Mouse (Mus musculus): ENCODE data around the gene Bach1. TPM values are rescaled to one million over a fixed set of nuclear protein-coding genes. Genes with fewer than 3 reads are reported as not detected.

Gene Bach1
- polyA plus RNA-seq, 2 experiments: 13.3 to 16.1 TPM

DNA sequence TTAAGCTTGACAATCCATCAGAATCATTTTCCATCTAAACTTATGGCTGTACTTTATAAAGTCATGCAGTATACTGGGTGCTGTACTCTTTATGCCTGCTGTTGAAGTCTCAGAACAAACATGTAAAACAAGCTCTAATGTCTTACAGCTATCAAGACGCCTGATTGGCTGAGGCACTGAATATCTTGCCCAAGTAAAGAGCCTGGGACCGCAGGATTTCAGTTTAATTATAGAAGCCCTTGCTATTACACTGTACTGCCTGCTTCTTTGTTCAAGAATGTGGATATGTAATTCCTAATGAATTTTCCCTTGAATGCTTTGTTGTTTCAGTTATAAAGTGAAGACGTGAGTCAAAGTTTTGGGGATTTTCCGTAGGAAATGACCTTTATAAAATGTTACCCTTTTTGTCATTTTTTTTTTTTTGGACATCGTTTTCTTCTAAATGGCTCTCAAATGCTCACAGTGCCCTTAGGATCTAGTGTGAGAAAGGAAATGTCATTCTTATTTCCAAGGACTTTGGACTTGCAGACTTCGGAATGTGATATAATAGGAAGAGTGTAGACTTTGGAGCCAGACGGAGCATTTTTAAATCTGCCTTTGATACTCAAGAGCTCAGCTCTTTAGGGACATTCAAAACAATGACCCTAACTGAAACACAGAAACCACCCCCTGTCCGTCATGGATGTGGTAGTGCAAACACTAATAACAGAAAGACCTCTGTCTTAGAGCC lies 28.5 kb upstream of the Bach1 start:
- 79% methylated on average over 8 of the region's 8 CpGs for WGBS
- H3K36me3 ChIP-seq (ENCODE audit: control insufficient read depth, insufficient read depth, low read length): no peaks in the 10 kb centered on the region
- ATAC-seq (ENCODE audit: low FRiP score, low read depth) (no peak), DNase-seq (ENCODE audit: low spot score) (no peak)
- no peak overlapping the region for H3K9ac ChIP-seq (ENCODE audit: low read depth, low read length, severe bottlenecking)
- H3K9me3 ChIP-seq (ENCODE audit: control insufficient read depth, low read length): no peaks in the 10 kb centered on the region
- no peak overlapping the region for H3K27ac ChIP-seq (replicated peaks; ENCODE audit: low read depth, low read length)
- no peaks in the 10 kb centered on the region for H3K27me3 ChIP-seq (ENCODE audit: control insufficient read depth, insufficient read depth, low read length)
- no peak overlapping the region for H3K4me2 ChIP-seq (replicated peaks; ENCODE audit: low read depth, low read length, severe bottlenecking)
- H3K4me3 ChIP-seq (replicated peaks; ENCODE audit: low read length): no peak overlapping the region
- TF ChIP-seq POLR2A (IDR thresholded peaks at IDR 0.05; ENCODE audit: borderline replicate concordance, extremely low read depth, insufficient read depth, insufficient read length): no peak
- H3K4me1 ChIP-seq (ENCODE audit: control insufficient read depth, insufficient read depth, low read length): no peaks in the 10 kb centered on the region

DNA sequence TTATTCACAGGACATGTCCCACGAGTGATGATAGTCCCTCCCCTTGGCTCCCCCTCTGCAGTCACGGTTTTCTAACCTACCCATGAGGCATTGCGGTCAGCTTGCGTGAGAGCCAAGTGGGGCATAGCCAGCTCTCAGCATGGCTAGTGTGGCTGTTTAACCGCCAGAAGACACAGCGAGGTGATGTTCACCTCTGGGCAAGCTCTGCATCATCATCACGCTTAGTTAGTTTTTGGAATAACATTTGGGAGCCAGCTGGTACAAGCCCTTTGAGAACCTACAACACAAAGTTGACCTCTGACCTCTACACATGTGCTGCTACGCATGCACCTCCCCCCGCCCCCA lies 28.0 kb upstream of the Bach1 start:
- H3K4me2 ChIP-seq (replicated peaks; ENCODE audit: low read depth, low read length, severe bottlenecking): no peak overlapping the region
- no peak overlapping the region for H3K4me3 ChIP-seq (replicated peaks; ENCODE audit: low read length)
- H3K9ac ChIP-seq (ENCODE audit: low read depth, low read length, severe bottlenecking): no peak overlapping the region
- H3K27ac ChIP-seq (replicated peaks; ENCODE audit: low read depth, low read length): no peak overlapping the region
- no peak for TF ChIP-seq POLR2A (IDR thresholded peaks at IDR 0.05; ENCODE audit: borderline replicate concordance, extremely low read depth, insufficient read depth, insufficient read length)
- no peak for ATAC-seq (ENCODE audit: low FRiP score, low read depth)
- H3K36me3 ChIP-seq (ENCODE audit: control insufficient read depth, insufficient read depth, low read length): no peaks in the 10 kb centered on the region
- 87% methylated on average over 9 of the region's 9 CpGs for WGBS
- H3K9me3 ChIP-seq (ENCODE audit: control insufficient read depth, low read length): no peaks in the 10 kb centered on the region
- no peaks in the 10 kb centered on the region for H3K27me3 ChIP-seq (ENCODE audit: control insufficient read depth, insufficient read depth, low read length)
- no peaks in the 10 kb centered on the region for H3K4me1 ChIP-seq (ENCODE audit: control insufficient read depth, insufficient read depth, low read length)
- no peak for DNase-seq (ENCODE audit: low spot score)

DNA sequence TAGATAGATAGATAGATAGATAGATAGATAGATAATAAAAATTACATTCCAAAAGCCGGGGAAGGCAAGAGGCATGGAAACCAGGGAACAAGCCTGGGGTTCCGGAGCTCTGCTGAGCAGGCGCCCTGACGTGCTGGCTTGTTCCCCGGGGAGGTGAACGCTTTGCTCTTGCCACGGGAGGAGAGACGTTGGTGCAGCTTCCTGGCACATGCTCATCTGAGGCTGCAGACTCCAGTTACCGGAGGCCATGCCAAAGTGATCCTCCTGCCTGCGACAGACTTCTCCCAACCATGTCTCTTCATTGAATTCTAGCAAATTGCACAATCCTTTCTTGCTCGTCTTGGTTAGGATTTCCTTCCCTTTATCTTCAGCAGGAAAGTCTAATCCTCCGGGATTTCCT lies 27.4 kb upstream of the Bach1 start:
- 82% methylated on average over 12 of the region's 12 CpGs for WGBS
- no peak for DNase-seq (ENCODE audit: low spot score)
- Histone ChIP-seq H3K9ac (ENCODE audit: low read depth, low read length, severe bottlenecking) (no peak overlapping the region), H3K27ac (replicated peaks; ENCODE audit: low read depth, low read length) (no peak overlapping the region), H3K4me3 (replicated peaks; ENCODE audit: low read length) (no peak overlapping the region), H3K9me3 (ENCODE audit: control insufficient read depth, low read length) (no peaks in the 10 kb centered on the region), H3K4me2 (replicated peaks; ENCODE audit: low read depth, low read length, severe bottlenecking) (no peak overlapping the region), H3K4me1 (ENCODE audit: control insufficient read depth, insufficient read depth, low read length) (no peaks in the 10 kb centered on the region), H3K27me3 (ENCODE audit: control insufficient read depth, insufficient read depth, low read length) (no peaks in the 10 kb centered on the region), H3K36me3 (ENCODE audit: control insufficient read depth, insufficient read depth, low read length) (no peaks in the 10 kb centered on the region)
- no peak for ATAC-seq (ENCODE audit: low FRiP score, low read depth)
- TF ChIP-seq POLR2A (IDR thresholded peaks at IDR 0.05; ENCODE audit: borderline replicate concordance, extremely low read depth, insufficient read depth, insufficient read length): no peak

DNA sequence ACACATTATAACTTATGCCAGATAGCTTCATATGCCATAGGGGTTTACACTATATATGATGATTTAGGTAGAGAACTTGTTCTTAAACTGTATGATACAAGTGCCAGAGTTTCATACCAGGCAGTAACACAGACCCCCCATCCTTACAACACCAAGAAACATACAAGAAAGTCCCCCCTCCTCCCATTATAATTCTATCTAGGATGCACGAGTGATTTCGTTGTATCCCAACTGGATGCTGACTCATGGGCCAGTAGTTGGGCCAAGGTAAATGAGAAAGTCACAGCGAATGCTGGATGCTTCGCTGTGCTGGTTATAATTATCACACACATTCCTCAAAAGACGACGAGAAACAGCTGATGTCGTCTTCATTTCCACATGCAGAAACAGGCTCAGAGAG lies 25.6 kb upstream of the Bach1 start:
- H3K4me2 ChIP-seq (replicated peaks; ENCODE audit: low read depth, low read length, severe bottlenecking): no peak overlapping the region
- H3K9me3 ChIP-seq (ENCODE audit: control insufficient read depth, low read length): no peaks in the 10 kb centered on the region
- H3K4me1 ChIP-seq (ENCODE audit: control insufficient read depth, insufficient read depth, low read length): no peaks in the 10 kb centered on the region
- H3K36me3 ChIP-seq (ENCODE audit: control insufficient read depth, insufficient read depth, low read length): no peaks in the 10 kb centered on the region
- H3K4me3 ChIP-seq (replicated peaks; ENCODE audit: low read length): no peak overlapping the region
- H3K27me3 ChIP-seq (ENCODE audit: control insufficient read depth, insufficient read depth, low read length): no peaks in the 10 kb centered on the region
- DNase-seq (ENCODE audit: low spot score) (no peak), ATAC-seq (ENCODE audit: low FRiP score, low read depth) (no peak)
- H3K9ac ChIP-seq (ENCODE audit: low read depth, low read length, severe bottlenecking): no peak overlapping the region
- 67% methylated on average over 7 of the region's 7 CpGs for WGBS
- TF ChIP-seq POLR2A (IDR thresholded peaks at IDR 0.05; ENCODE audit: borderline replicate concordance, extremely low read depth, insufficient read depth, insufficient read length): no peak
- no peak overlapping the region for H3K27ac ChIP-seq (replicated peaks; ENCODE audit: low read depth, low read length)

DNA sequence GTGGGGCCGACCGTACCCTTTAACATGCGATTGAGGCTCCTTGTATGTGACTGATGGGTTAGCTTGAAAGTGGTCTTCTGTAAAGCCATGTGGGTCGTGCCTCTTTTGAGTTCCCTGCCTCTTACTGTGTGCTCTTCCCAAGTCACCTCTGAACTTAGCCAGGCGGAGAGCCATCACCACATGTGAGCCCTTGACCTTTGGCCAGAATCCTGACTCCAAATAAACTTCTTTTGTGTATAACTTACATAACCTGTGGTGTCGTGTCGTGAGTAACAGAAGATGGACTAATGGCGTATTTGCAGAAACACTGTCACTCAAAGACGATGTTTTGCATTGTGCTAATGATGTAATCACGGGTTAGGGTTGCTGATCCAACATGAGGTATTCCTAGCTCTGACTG lies 22.6 kb upstream of the Bach1 start:
- DNase-seq (ENCODE audit: low spot score): no peak
- H3K36me3 ChIP-seq (ENCODE audit: control insufficient read depth, insufficient read depth, low read length): no peaks in the 10 kb centered on the region
- no peak overlapping the region for H3K4me2 ChIP-seq (replicated peaks; ENCODE audit: low read depth, low read length, severe bottlenecking)
- no peaks in the 10 kb centered on the region for H3K27me3 ChIP-seq (ENCODE audit: control insufficient read depth, insufficient read depth, low read length)
- H3K4me1 ChIP-seq (ENCODE audit: control insufficient read depth, insufficient read depth, low read length): no peaks in the 10 kb centered on the region
- H3K9me3 ChIP-seq (ENCODE audit: control insufficient read depth, low read length): no peaks in the 10 kb centered on the region
- no peak for TF ChIP-seq POLR2A (IDR thresholded peaks at IDR 0.05; ENCODE audit: borderline replicate concordance, extremely low read depth, insufficient read depth, insufficient read length)
- no peak overlapping the region for H3K4me3 ChIP-seq (replicated peaks; ENCODE audit: low read length)
- no peak for ATAC-seq (ENCODE audit: low FRiP score, low read depth)
- H3K9ac ChIP-seq (ENCODE audit: low read depth, low read length, severe bottlenecking): no peak overlapping the region
- H3K27ac ChIP-seq (replicated peaks; ENCODE audit: low read depth, low read length): no peak overlapping the region
- 79% methylated on average over 10 of the region's 10 CpGs for WGBS

DNA sequence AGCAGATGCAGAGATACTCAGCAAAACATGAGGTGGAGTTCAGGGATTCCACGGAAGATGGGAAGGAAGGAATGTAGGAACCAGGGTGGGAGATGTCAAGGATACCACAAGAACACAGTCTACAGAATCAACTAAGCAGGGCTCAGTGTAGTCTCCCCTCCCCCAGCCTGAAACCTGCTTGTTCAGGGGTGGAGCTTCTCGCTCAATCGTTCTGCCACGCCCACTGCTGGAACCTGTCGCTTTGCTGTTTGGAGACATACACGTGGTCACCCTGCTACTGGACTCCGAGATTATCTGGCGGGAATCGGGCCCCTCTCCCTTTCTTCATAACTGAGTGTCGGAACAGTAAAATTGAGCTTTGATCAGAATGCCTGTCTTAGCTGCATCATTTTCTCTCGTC lies 20.1 kb upstream of the Bach1 start:
- no peak overlapping the region for H3K27ac ChIP-seq (replicated peaks; ENCODE audit: low read depth, low read length)
- WGBS: 70% methylated on average over 11 of the region's 11 CpGs
- no peak overlapping the region for H3K4me2 ChIP-seq (replicated peaks; ENCODE audit: low read depth, low read length, severe bottlenecking)
- no peak for TF ChIP-seq POLR2A (IDR thresholded peaks at IDR 0.05; ENCODE audit: borderline replicate concordance, extremely low read depth, insufficient read depth, insufficient read length)
- DNase-seq (ENCODE audit: low spot score) (no peak), ATAC-seq (ENCODE audit: low FRiP score, low read depth) (no peak)
- no peaks in the 10 kb centered on the region for H3K27me3 ChIP-seq (ENCODE audit: control insufficient read depth, insufficient read depth, low read length)
- no peaks in the 10 kb centered on the region for H3K4me1 ChIP-seq (ENCODE audit: control insufficient read depth, insufficient read depth, low read length)
- H3K4me3 ChIP-seq (replicated peaks; ENCODE audit: low read length): no peak overlapping the region
- H3K9ac ChIP-seq (ENCODE audit: low read depth, low read length, severe bottlenecking): no peak overlapping the region
- no peaks in the 10 kb centered on the region for H3K36me3 ChIP-seq (ENCODE audit: control insufficient read depth, insufficient read depth, low read length)
- H3K9me3 ChIP-seq (ENCODE audit: control insufficient read depth, low read length): no peaks in the 10 kb centered on the region
